Mouse (Mus musculus) heart, embryonic 11.5 days (tissue): ENCODE results near the gene Eif3j1. TPM values are rescaled to one million over a fixed set of nuclear protein-coding genes. Genes with fewer than 3 reads are reported as not detected.
"Not testable (repeated sequence)": the region's sequence is repeated elsewhere in the genome, so short reads cannot be mapped to it uniquely, and the experiment has no call there.

Experiments used
- ATAC-seq: fragments of 200-750 bp; cut with Nextera tagmentation; replicated peaks from 2 replicates; pipeline ENCODE4 v1.8.0; 2017; ENCODE audit warnings: moderate library complexity; ENCODE audit not compliant: insufficient number of reproducible peaks, low FRiP score, low TSS enrichment
- H3K27ac ChIP-seq: fragments of 300-500 bp; sonication (generic); 2 replicates; pipeline ENCODE4 v1.5.1; 2014; ENCODE audit warnings: mild to moderate bottlenecking, low read depth, low read length
- H3K27me3 ChIP-seq: fragments of 300-500 bp; sonication (generic); 2 replicates; pipeline ENCODE4 v1.6.1; 2014; ENCODE audit warnings: mild to moderate bottlenecking, low read length, mixed read lengths; ENCODE audit not compliant: control insufficient read depth, insufficient read depth
- H3K36me3 ChIP-seq: fragments of 300-500 bp; sonication (generic); 2 replicates; pipeline ENCODE4 v1.6.1; 2014; ENCODE audit warnings: mild to moderate bottlenecking, low read length, moderate library complexity, mixed read lengths; ENCODE audit not compliant: control insufficient read depth, insufficient read depth
- H3K4me1 ChIP-seq: fragments of 300-500 bp; sonication (generic); 2 replicates; pipeline ENCODE4 v1.6.1; 2014; ENCODE audit warnings: low read length; ENCODE audit not compliant: control insufficient read depth, insufficient read depth
- H3K4me2 ChIP-seq: fragments of 300-500 bp; sonication (generic); 2 replicates; pipeline ENCODE4 v1.6.1; 2014; ENCODE audit warnings: mild to moderate bottlenecking, moderate library complexity
- H3K4me3 ChIP-seq: fragments of 300-500 bp; sonication (generic); 2 replicates; pipeline ENCODE4 v1.5.1; 2014; ENCODE audit warnings: low read depth, low read length
- H3K9ac ChIP-seq: fragments of 300-500 bp; sonication (generic); 2 replicates; pipeline ENCODE4 v1.6.1; 2014; ENCODE audit warnings: mild to moderate bottlenecking, low read depth, low read length, moderate library complexity
- H3K9me3 ChIP-seq: fragments of 300-500 bp; sonication (generic); replicated peaks from 2 replicates; pipeline ENCODE4 v1.6.1; 2016; ENCODE audit warnings: low read length; ENCODE audit not compliant: control insufficient read depth
- WGBS: fragments of 180-500 bp; shearing (Covaris S2); extraction: QIAGEN DNeasy Blood & Tissue Kit; methylation state at CpG from one replicate; pipeline ENCODE4 v1.1.7; 2014; ENCODE audit not compliant: insufficient replicate concordance; 5-methylcytosine and 5-hydroxymethylcytosine counted together
- microRNA-seq: library from miRNA; unstranded; fragments of <30 nt; microRNA quantifications from one replicate; pipeline ENCODE4, GENCODE M21; 2016; ENCODE audit warnings: borderline number of aligned reads
- polyA plus RNA-seq: library from polyadenylated mRNA; unstranded; fragments of >200 nt; fragmentation: Nextera tagmentation; extraction: Ambion mirVana; gene quantifications from 2 replicates; pipeline ENCODE4 v1.2.1, GENCODE M21; 2014

Eif3j1 gene
- polyA plus RNA-seq, 1 experiment from 2014 or later, result 13.9 TPM

GRCm38 (mm10) chr2:122081728-122082456 is 53.5 kb downstream of the Eif3j1 start:
- Histone ChIP-seq H3K4me2 (no peak overlapping the region), H3K9me3 (no peaks in the 10 kb centered on the region), H3K27ac (no peak overlapping the region), H3K9ac (no peak overlapping the region), H3K4me1 (no peaks in the 10 kb centered on the region), H3K36me3 (0 out of 2 replicates have a peak, but pooled peaks cover 13% of the 10 kb centered on the region), H3K27me3 (no peaks in the 10 kb centered on the region), H3K4me3 (no peak overlapping the region)
- 61% methylated on average over 7 of the region's 7 CpGs for WGBS
- ATAC-seq, result no peak

- Histone ChIP-seq H3K27me3 (no peaks in the 10 kb centered on the region), H3K9me3 (no peaks in the 10 kb centered on the region), H3K9ac (no peak overlapping the region), H3K4me2 (no peak overlapping the region), H3K4me1 (no peaks in the 10 kb centered on the region), H3K36me3 (peaks cover 13% of the 10 kb centered on the region; the same call in 1 of the 2 replicates), H3K4me3 (no peak overlapping the region), H3K27ac (no peak overlapping the region)
- 74% methylated on average over 4 of the region's 4 CpGs for WGBS
- no peak for ATAC-seq
Measured at GRCm38 (mm10) chr2:122086446-122086845, 58.1 kb downstream of the Eif3j1 start.

- H3K4me1 ChIP-seq, result no peaks in the 10 kb centered on the region
- peaks cover 14% of the 10 kb centered on the region; the same call in 1 of the 2 replicates for H3K36me3 ChIP-seq
- H3K4me2 ChIP-seq, result no peak overlapping the region
- no peaks in the 10 kb centered on the region for H3K9me3 ChIP-seq
- ATAC-seq, result no peak
- H3K4me3 ChIP-seq, result no peak overlapping the region
- no peak overlapping the region for H3K9ac ChIP-seq
- H3K27me3 ChIP-seq, result no peaks in the 10 kb centered on the region
- H3K27ac ChIP-seq, result no peak overlapping the region
- WGBS, result 86% methylated on average over 4 of the region's 4 CpGs
Measured at GRCm38 (mm10) chr2:122093844-122094243, 65.5 kb downstream of the Eif3j1 start.

- WGBS, result 72% methylated on average over 5 of the region's 5 CpGs
- not testable (repeated sequence) for H3K36me3 ChIP-seq
Measured at GRCm38 (mm10) chr2:122097686-122098085, 69.3 kb downstream of the Eif3j1 start.

GRCm38 (mm10) chr2:122102070-122102469 is 73.7 kb downstream of the Eif3j1 start:
- Histone ChIP-seq H3K9me3 (no peaks in the 10 kb centered on the region), H3K9ac (no peak overlapping the region), H3K27ac (no peak overlapping the region), H3K27me3 (no peaks in the 10 kb centered on the region), H3K4me2 (no peak overlapping the region), H3K4me3 (no peak overlapping the region), H3K36me3 (0 out of 2 replicates have a peak, but pooled peaks cover 2% of the 10 kb centered on the region), H3K4me1 (no peaks in the 10 kb centered on the region)
- no peak for ATAC-seq

More at GRCm38 (mm10) chr2:122097686-122098085, 69.3 kb downstream of the Eif3j1 start:
- H3K4me2 ChIP-seq, H3K4me3 ChIP-seq, ATAC-seq, H3K27ac ChIP-seq, H3K9ac ChIP-seq, H3K4me1 ChIP-seq, H3K9me3 ChIP-seq, H3K27me3 ChIP-seq: not testable (repeated sequence)

Small RNAs within 50 kb of the gene (microRNA-seq; reads per million reads assigned to microRNA genes)
- gene Gm47314, result not detected

Other genes with a start within 250 kb of the Eif3j1 start
- 24.2 and 29.5 TPM in 2 replicates for gene Frmd5, start 221.5 kb upstream of the Eif3j1 start, polyA plus RNA-seq
- 18.0 and 19.0 TPM in 2 replicates for gene Casc4, start 161.6 kb upstream of the Eif3j1 start, polyA plus RNA-seq
- 40.8 and 43.9 TPM in 2 replicates for gene Ctdspl2, start 72.5 kb upstream of the Eif3j1 start, polyA plus RNA-seq
- gene Mageb3, start 72.5 kb upstream of the Eif3j1 start, polyA plus RNA-seq, result 0.09 TPM in 1 of 2 replicates, not detected in the other
- 7.0 and 7.7 TPM in 2 replicates for gene Spg11, start 89.8 kb downstream of the Eif3j1 start, polyA plus RNA-seq
- 224 and 240 TPM in 2 replicates for gene B2m, start 119.1 kb downstream of the Eif3j1 start, polyA plus RNA-seq
- gene Trim69, start 132.2 kb downstream of the Eif3j1 start, polyA plus RNA-seq, result 0.14 TPM in 1 of 2 replicates, not detected in the other
- not detected in 2 replicates for gene Patl2, start 157.6 kb downstream of the Eif3j1 start, polyA plus RNA-seq
- gene Terb2, start 157.7 kb downstream of the Eif3j1 start, polyA plus RNA-seq, result not detected in 2 replicates
- gene Sord, start 206.2 kb downstream of the Eif3j1 start, polyA plus RNA-seq, result 45.0 and 49.8 TPM in 2 replicates